Mouse (Mus musculus) frontal cortex, postnatal 14 days (tissue): ENCODE measurements around the gene Astn2.

ENCODE experiments used
- DNase-seq, 2 experiments: peaks; one replicate each; pipeline ENCODE4 v3.0.0; 2022; ENCODE audit warnings: low spot score in 2 of 2

Gene Astn2

GRCm38 (mm10) chr4:66312733-66313132 is 91.7 kb downstream of the Astn2 start:
- no peak for DNase-seq

- DNase-seq = no peak
Observed at GRCm38 (mm10) chr4:66310315-66311020, 93.9 kb downstream of the Astn2 start.

- DNase-seq = no peak
Observed at GRCm38 (mm10) chr4:66306377-66306776, 98.0 kb downstream of the Astn2 start.

- DNase-seq = no peak
Observed at GRCm38 (mm10) chr4:66302686-66303310, 101.6 kb downstream of the Astn2 start.

GRCm38 (mm10) chr4:66285034-66285433 is 119.4 kb downstream of the Astn2 start:
- no peak for DNase-seq

GRCm38 (mm10) chr4:66276096-66276495 is 128.3 kb downstream of the Astn2 start:
- DNase-seq = no peak

GRCm38 (mm10) chr4:66271550-66272117 is 132.8 kb downstream of the Astn2 start:
- DNase-seq = no peak

GRCm38 (mm10) chr4:66264031-66264430 is 140.4 kb downstream of the Astn2 start:
- DNase-seq = no peak

GRCm38 (mm10) chr4:66261276-66261675 is 143.1 kb downstream of the Astn2 start:
- DNase-seq = no peak

- no peak for DNase-seq
Observed at GRCm38 (mm10) chr4:66258905-66259304, 145.5 kb downstream of the Astn2 start.

- DNase-seq = no peak
Observed at GRCm38 (mm10) chr4:66254695-66255492, 149.5 kb downstream of the Astn2 start.

- DNase-seq = no peak
Observed at GRCm38 (mm10) chr4:66248521-66248920, 155.9 kb downstream of the Astn2 start.

GRCm38 (mm10) chr4:66242683-66243082 is 161.7 kb downstream of the Astn2 start:
- no peak for DNase-seq

- no peak for DNase-seq
Observed at GRCm38 (mm10) chr4:66232799-66233198, 171.6 kb downstream of the Astn2 start.

- no peak for DNase-seq
Observed at GRCm38 (mm10) chr4:66232350-66232749, 172.1 kb downstream of the Astn2 start.

GRCm38 (mm10) chr4:66230735-66231134 is 173.7 kb downstream of the Astn2 start:
- no peak for DNase-seq

- peak; percentile 32 to 43 for DNase-seq
Observed at GRCm38 (mm10) chr4:66222602-66223317, 181.7 kb downstream of the Astn2 start.

GRCm38 (mm10) chr4:66215170-66215618 is 189.2 kb downstream of the Astn2 start:
- DNase-seq = no peak

- no peak for DNase-seq
Observed at GRCm38 (mm10) chr4:66189636-66190035, 214.8 kb downstream of the Astn2 start.

- no peak for DNase-seq
Observed at GRCm38 (mm10) chr4:66175887-66176533, 228.4 kb downstream of the Astn2 start.

- no peak for DNase-seq
Observed at GRCm38 (mm10) chr4:66171583-66171982, 232.8 kb downstream of the Astn2 start.
